Mouse (Mus musculus) CH12F3 (cell line): Measurements from ENCODE around the gene Olfr322.
"Not testable (repeated sequence)": the region's sequence is repeated elsewhere in the genome, so short reads cannot be mapped to it uniquely, and the experiment has no call there.

ENCODE experiments used
- in situ Hi-C: fragments of 300-500 bp; cut with MboI; formaldehyde crosslinking; loops from 2 replicates; pipeline ENCODE4 v1.14.3; 2020; ENCODE audit warnings: low sequenced_read_pairs

Olfr322 gene

DNA sequence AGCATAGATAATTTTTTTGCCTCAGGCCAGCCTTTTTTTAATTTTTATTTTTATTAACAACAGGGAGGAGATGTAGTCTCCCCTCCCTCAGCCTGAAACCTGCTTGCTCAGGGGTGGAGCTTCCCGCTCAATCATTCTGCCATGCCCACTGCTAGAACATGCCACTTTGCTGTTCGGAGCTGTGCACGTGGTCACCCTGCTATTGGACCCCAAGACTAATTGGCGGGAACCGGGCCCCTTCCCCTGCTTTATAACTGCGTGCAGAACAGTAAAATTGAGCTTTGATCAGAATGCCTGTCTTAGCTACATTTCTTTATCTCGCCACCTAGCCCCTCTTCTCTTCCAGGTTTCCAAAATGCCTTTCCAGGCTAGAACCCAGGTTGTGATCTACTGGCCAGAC, 59.1 kb downstream of the Olfr322 start:
- in situ Hi-C loops: not testable (repeated sequence)
